Mouse (Mus musculus) left cerebral cortex, adult 11 months (tissue): ENCODE data around the gene Hesx1.
"Not testable (repeated sequence)": the region's sequence is repeated elsewhere in the genome, so short reads cannot be mapped to it uniquely, and the experiment has no call there.

Experiments used
- DNase-seq: peaks from one replicate; pipeline ENCODE4 v3.0.0; 2022; ENCODE audit warnings: low spot score

The Hesx1 gene

DNA sequence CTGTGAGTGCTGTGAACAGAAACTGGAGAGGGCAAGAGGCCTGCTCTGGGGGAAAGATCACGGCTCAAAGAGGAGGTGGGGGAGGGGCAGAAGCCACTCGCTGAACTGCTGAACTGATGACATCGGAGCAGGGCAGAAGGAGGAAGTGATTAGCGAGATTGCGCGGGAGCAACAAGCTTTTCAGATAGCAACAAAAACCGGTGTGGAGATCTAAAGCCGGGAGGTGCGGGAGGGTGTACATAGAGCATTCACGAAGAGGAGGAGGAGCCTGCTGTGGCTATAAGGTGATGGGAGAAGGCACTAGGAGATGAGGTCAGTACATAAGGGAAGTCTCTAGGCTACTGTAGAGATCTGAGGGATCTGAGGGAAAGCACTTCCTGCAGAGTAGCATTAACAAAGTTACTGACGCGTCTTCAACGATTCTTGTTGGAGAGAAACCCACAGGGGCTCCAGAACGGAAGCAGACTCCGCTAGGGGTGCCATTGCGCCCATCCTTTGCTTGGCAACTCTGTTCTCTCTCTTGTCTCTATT lies at the start of gene Hesx1:
Gene Hesx1 (plus strand): TSS at position 206 of the 531 bp plus-strand sequence.
- DNase-seq: no peak

DNA sequence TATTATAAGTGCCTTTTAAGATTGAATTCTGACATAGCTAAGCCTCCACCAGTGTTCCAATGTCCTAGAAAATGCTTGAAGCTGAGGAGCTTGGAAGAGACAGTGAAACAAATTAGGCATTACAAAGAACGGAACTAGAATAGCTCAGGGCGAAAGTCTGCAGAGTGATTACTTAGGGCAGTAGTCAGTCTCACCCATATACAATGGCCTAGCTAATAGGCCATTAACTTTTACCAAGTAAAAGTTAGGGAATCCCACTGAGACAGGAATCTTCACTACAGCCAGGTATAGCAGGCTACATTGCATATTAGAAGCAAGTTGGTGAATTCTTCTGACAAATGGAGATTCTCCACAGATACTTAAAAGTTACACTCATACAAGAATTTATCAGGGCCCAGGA lies 38.1 kb upstream of the Hesx1 start:
- not testable (repeated sequence) for DNase-seq

GRCm38 (mm10) chr14:26960518-26960917 lies 33.7 kb upstream of the Hesx1 start:
- DNase-seq: no peak

GRCm38 (mm10) chr14:26969164-26969563 lies 25.1 kb upstream of the Hesx1 start:
- no peak for DNase-seq

GRCm38 (mm10) chr14:26969856-26970407 lies 24.3 kb upstream of the Hesx1 start:
- peak; percentile 30 for DNase-seq

GRCm38 (mm10) chr14:26970439-26970932 lies 23.7 kb upstream of the Hesx1 start:
- DNase-seq: peak; percentile 88

- DNase-seq: no peak
Measured at GRCm38 (mm10) chr14:26971106-26971789, 23.0 kb upstream of the Hesx1 start, which contains the start of gene Appl1. TSS of gene Appl1 (minus strand) at chr14:26971232.

- no peak for DNase-seq
Measured at GRCm38 (mm10) chr14:26973089-26973488, 21.1 kb upstream of the Hesx1 start.

- no peak for DNase-seq
Measured at GRCm38 (mm10) chr14:26975490-26975889, 18.7 kb upstream of the Hesx1 start.

DNA sequence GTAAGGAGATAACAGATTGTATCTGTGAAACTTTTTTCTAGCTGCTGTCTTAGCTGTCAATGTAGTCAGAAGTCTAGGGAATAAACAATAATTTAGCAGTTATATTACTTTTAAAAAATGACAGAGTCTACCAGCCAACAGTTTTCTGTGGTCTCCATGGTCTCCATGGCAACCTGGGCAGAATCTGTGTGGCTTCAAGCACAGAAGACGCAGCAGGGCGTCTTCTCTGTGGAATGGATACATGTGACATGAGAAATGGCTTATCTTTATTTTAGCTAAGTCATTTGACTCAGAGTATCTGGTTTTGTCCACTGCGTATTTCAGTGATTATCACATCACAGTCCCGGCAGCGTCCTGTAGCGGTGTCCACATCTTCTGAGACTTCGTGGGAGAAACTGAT lies 18.0 kb upstream of the Hesx1 start:
- no peak for DNase-seq

DNA sequence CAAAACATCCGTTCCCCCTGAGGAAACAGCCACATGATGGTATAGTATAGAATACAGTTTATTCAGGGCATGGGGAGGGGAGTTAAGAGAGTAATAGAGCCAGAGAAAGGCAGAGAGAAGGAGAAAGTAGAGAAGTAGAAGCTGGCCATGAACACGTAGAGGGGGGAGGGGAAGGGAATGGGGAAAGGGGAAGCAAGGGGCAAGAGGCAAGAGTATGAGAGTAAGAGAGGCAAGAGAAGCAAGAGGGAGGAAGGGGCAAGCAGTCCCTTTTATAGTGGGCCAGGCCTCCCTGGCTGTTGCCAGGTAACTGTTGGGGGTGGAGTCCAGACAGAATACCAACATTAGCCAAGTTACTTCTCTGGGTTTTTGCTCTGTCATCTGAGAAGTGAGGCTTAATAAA lies 16.7 kb upstream of the Hesx1 start:
- no peak for DNase-seq

GRCm38 (mm10) chr14:26979808-26980207 lies 14.4 kb upstream of the Hesx1 start:
- no peak for DNase-seq

DNA sequence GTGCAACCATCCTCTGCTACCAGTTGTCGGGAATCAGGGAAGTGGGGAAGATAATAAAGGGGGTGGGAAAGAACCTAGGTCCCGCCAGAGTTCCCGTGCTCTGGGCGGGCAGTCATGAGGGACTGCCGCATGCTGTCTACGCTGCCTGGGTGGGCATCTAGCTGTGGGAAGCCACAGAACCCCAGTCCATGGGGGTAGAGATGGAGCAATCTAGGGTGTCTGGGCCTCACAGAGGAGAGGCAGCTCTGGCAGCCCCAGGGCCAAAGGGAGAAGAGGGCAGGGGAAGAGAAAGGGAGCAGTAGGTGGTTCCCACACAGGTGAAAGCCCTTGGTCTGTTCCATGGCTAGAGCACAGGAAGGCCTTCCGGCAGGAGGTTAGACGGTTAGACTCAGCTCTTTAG lies 13.2 kb upstream of the Hesx1 start:
- DNase-seq: no peak

DNA sequence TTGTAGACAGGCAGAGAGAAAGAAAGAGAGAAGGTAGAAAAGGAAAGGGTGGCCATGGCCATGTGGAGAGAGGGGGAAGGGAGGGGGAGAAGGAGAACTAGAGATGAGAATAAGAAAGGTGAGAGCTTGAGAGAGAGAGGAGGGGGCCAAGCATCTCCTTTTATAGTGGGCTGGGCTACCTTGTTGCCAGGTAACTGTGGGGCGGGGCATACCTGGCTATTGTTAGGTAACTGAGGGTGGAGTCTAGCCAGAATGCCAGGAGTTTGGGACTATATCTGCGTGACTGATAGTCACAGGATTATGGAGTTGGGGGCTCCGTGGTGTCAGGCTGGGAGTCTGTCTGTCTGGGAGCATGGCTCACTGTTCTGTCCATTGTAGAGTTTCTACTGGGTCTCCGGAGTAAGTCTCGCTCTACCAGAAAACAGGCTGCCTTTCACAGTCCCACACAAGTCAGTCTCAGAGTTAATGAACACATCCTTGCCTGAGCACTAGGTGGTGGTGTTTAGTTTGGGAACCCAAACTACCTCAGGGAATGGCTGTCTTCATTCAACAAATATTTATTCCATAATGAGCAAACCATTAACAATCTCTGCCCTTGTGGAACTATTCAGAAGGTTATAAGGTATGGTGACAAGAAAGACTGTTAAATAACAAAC lies 12.6 kb upstream of the Hesx1 start:
- no peak for DNase-seq

- DNase-seq: no peak
Measured at GRCm38 (mm10) chr14:26982150-26982530, 12.1 kb upstream of the Hesx1 start.

GRCm38 (mm10) chr14:26988694-26989093 lies 5.5 kb upstream of the Hesx1 start:
- DNase-seq: no peak

GRCm38 (mm10) chr14:26991622-26992021 lies 2.6 kb upstream of the Hesx1 start:
- DNase-seq: no peak

DNA sequence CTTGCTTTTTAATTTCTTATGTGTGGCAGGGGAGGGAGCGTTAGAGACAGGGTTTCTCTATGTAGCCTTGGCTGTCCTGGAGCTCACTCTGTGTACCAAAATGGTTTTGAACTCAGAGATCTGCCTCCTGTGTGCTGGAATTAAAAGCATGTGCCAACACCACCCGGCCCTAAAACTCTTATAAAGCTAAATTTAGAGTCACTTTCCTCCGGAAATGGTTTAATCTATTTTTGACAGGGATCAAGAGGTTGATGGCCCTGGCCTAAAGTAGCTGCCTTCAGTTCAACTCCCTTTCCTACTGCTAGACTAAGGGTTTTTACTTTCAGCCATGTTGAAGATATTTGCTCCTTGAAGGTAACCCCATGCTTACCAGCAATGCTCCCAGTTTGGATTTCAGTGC lies 789 bp upstream of the Hesx1 start:
- no peak for DNase-seq

- no peak for DNase-seq
Measured at GRCm38 (mm10) chr14:26996257-26996656, 2.0 kb downstream of the Hesx1 start.

- DNase-seq: no peak
Measured at GRCm38 (mm10) chr14:27000386-27000785, 6.2 kb downstream of the Hesx1 start.

DNA sequence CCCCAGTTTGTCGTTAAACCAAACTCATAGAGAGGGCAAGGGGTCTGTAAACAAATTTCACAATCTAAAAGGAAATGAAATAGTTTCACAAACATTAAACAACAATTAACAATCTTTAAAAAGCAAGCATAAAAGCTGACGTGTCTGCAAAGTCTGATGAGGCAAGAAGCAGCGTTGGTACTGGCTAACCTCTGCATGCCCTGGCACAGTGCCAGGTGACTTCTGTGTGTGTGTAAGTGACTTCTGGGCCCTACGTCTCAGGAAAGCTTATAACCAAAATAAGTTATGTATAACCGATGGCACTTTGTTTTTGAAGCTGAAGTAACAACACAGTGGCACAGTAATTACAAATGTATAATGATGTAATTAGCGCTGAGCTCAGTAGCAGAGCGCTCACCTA lies 10.7 kb downstream of the Hesx1 start:
- no peak for DNase-seq

DNA sequence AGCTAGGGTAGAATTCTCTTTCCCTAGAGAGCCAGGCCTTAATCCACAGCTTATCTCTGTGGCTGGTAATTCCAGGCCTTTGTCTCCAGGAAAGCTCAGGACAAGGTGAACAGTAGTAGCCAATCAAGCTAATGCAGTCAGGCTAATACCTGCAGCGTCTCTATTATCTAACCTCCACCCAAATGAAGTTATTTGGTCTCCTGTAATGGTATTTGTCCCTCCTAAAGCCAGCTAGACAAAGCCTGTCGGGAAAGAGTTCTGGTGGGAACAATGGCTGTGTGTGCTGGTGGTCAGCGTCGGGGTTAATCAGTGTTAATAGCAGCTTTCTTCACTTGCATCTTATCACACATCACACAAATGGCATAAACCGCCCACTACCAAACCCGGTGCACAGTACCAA lies 11.7 kb downstream of the Hesx1 start:
- no peak for DNase-seq

GRCm38 (mm10) chr14:27011561-27011960 lies 17.3 kb downstream of the Hesx1 start:
- no peak for DNase-seq
